Mouse (Mus musculus): ENCODE results near the gene Tram2.

The Tram2 gene

DNA sequence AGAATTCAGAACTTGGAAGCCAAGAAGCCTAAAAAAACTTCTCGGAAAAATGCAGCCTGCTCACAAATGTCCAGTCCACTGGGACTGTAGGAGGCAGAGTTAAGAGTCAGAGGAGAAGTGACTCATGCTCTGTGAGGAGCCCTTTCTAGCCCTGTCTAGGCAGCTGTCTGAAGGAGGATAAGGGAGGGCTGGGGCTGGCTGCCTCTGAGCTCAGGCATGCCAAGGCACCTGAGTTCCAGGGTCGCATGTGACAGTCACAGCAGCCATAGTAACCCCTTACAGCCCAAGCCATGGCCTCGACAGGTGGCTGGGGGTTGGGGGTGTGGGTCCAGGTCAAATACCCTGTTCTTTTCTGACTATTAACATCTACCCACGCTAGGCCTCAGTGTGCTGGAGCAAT, 70.1 kb downstream of the Tram2 start:
- no peak for DNase-seq

GRCm38 (mm10) chr1:21007941-21008701, 70.9 kb downstream of the Tram2 start:
- DNase-seq: no peak

DNA sequence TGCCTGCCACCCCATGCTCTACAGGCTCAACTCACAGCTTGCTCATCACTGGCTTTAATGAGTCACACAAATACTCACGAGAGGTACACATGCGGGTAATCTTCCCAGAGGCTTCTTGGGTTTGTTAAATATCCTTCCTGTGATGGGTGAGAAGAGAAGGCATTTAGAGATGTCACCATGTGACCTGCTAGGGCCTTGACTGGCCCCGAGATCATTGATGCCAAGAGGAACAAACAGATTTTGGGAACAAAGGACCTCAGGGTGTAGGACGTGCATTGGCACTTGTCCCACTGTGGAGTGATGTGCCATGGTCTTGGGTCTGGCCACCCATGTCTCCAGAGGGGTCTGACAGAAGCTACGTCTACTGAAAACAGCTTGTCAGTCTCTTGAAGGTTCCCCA, 72.3 kb downstream of the Tram2 start:
- no peak for DNase-seq

GRCm38 (mm10) chr1:21004596-21004995, 74.4 kb downstream of the Tram2 start:
- no peak for DNase-seq

GRCm38 (mm10) chr1:21002246-21003142, 76.5 kb downstream of the Tram2 start:
- peak; percentile 54 to 58 for DNase-seq

DNA sequence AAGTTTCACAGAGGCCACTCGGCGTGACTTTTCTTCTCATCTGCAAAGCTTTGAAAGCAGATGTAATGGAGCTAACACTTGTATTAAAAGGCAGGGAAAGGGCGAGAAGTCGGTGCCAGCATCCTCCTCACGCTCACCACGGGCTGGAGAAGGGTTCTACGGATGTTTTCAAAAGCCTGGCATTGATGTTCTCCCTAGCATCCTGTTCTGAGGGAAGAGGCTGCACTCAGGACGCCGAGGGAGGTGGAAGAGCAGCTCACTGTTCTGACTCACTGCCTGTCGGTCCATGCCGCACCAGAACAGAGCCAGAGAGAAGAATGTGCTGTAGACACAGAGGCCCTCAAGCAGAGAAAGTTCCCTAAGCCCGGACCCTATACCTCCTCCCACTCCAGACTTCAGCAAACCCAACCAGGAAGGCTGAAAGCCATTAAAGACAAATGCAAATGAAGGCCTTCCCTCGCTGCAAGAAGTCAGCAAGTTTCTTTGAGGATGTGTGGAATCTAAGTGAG, 81.1 kb downstream of the Tram2 start:
- DNase-seq: no peak

- no peak for DNase-seq
These were observed 81.7 kb downstream of the Tram2 start for GRCm38 (mm10) chr1:20997328-20997689.

DNA sequence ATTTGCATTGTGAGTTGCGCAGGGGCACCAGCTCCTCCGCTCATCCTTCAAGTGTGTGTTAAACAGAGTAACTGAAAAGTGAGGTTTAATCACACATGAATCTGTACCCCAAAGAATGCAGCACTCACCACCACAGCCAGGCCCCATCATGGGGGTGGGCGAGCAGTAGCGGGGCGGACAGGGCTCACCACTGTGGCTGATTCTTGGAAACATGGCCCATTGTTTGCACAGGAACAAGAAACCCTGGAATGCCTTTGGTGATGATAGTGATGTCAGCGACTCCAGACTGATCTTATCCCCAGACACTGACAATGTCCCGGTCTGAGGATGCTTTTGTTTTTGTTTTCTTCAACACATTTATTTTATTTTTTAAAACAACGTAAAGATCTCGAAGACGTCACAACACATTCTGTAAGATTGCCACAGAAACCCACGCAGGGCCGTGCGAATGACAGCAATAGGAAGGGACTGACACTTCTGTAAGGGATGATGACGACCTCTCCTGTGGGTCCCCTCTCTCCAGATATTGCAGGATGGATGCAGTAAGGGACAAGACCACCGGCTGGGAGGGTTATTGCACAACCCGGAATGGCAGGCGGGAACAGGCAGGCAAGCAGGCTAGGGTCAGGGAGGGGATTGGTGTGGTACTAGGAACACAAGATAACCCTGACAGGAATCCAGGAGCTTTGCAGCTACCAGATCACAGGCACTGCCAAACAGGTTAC, 82.3 kb downstream of the Tram2 start:
- DNase-seq: no peak

- DNase-seq: peak; percentile 39 to 40
These were observed 83.6 kb downstream of the Tram2 start for GRCm38 (mm10) chr1:20995331-20995986.

DNA sequence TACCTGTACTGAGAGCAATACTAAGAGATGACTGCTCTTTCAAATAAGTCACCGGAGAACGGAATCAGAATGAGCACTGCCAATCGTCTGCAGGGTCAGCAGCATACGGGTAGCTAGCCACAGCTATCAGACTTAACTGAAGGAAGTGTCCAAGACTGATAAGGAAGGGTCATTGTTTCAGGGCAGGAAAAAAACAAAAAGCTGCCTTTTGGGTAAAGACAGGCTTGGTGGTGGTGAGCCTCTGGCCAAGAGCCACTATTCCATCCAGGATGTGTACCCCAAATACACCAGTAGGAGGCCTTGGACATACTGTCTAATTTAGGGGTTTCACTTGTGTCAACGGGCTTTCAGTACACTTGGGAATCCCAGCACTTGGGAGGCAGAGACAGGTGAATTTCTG, 84.7 kb downstream of the Tram2 start:
- DNase-seq: no peak

DNA sequence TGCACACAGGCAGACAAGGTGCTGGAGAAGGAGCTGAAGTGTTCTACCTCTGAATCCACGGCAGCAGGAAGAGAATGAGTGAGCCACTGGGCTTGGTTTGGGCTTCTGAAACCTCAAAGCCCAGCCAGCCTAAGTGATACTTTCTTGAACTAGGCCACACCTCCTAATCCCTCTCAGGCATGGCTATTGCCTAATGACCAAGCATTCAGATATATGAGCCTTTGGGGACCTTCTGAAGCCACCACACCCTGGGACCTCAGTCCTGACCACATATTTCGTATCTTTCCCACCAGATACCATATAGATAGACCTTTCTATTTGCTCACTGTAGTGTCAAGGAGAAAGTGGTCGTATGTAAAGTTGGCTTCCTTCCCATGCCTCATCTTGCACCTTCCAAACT, 85.3 kb downstream of the Tram2 start:
- DNase-seq: no peak

DNA sequence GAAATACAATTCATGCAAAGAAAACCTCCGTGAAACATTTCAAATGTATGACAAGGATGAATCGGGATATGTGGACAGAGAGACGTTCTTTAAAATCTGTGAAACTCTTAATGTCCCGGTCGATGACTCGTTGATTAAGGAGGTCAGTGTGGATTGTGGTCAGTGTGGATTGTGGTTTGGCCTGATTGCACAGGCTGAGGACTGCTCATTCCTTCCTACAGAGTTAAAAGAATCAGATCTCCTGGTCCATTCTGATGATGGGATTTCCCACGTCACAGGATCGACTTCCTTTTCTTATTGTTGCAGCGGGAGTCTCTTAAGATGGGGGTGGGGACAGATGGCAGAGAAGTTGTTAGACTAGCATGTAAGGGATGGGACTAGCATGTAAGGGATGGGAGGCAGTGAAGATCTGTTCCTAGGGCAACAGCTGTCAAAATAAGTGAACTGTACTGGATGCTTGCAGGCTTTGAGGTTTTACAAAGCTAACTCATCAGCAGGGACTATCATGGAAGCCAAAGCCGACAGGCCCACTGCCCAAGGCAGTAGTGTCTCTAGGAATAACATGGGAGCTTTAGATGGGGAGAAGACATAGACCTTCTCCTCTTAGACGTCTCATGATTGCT, 89.5 kb downstream of the Tram2 start:
- DNase-seq: no peak

GRCm38 (mm10) chr1:20986378-20987056, 92.5 kb downstream of the Tram2 start:
- DNase-seq: no peak

DNA sequence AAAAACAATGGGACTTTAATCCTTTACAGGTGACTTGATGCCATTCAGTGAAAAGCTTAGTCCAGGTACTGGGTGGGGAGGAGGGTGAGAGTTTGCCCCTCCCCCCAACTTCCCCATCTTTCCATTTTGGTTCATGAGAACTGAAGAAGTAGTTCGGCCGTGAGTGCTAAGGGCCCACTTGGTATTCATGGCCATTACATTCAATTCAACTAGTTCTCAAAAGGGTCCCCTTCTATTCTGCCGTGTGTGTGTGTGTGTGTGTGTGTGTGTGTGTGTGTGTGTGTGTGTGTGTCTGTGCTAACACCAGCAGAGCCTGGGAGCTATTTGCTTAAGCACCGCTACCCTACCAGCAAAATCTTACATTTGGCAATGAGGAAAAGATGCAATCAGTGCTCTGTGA, 94.4 kb downstream of the Tram2 start:
- DNase-seq: no peak

DNA sequence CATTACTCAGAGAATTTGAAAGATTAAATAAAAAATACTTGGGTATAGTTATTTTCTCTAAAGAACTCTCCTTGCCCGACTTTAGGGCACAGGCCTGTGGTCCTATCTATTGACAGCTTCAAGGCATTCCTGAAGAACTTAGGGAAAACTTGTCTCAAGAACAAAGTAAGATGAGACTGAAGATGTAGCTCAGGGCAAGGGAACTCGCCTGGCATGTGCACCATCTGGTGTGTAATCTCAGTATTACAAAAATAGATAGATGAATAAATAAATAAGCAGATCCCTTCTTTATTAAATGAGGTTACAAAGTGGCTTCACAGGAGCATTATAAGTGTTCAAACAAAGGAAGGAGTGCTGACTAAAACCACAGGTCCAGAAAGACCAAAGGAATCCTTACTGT, 94.9 kb downstream of the Tram2 start:
- DNase-seq: no peak

- DNase-seq: no peak
These were observed 97.3 kb downstream of the Tram2 start for GRCm38 (mm10) chr1:20981764-20982163.

GRCm38 (mm10) chr1:20980553-20980952, 98.5 kb downstream of the Tram2 start:
- DNase-seq: no peak

DNA sequence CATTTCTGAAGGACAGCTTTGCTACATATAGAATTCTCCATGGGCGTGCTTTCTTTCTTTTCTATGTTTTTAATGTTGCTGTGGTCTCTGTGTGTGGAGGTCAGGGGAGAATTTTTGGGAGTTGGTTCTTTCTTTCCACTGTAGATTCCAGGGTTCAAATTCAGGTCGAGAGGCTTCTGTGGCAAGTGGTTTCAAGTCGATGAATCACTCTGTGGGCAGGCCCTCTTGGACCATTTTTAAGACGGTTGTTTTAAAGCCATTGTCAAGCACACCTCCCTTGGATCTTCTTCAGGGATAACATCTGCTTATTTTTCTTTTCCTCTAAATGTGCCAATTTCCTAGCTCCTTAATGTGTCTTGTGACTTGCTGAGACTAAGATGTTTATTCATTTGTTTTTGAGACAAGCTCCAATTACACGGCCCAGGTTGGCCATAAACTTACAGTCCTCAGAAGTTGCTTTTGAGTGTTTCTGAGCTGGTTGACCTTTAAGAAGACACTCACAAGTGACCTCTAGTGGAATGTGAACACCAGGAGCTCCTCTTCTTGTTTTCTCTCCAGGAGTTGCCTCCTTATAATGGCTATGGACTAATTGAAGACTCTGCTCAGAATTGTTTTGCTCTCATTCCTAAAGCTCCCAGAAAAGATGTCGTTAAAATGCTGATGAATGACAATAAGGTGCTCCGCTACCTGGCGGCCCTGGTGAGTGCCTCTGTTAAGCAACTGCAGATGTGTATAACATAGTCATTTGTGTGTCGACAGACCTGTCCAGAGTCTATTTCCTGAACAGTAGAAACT, 104.5 kb downstream of the Tram2 start:
- DNase-seq: no peak

DNA sequence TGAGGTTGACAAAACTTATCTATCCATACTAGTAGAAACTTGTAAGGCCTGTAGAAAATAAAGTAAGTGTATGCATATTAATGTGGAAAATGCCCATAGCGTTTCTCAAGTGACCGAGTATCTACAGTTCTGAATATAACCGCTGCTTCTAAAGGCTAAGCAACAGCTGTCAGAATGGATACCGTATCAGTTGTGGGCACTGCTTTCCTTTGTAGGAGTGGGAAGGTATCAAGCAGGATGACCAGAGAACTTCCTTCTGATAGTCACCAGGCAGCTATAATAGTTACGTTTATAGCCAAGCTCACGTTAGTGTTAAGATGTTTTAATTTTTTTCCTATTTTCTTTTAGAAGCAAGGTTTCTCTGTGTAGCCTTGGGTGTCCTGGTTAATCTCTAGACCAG, 105.6 kb downstream of the Tram2 start:
- DNase-seq: no peak

DNA sequence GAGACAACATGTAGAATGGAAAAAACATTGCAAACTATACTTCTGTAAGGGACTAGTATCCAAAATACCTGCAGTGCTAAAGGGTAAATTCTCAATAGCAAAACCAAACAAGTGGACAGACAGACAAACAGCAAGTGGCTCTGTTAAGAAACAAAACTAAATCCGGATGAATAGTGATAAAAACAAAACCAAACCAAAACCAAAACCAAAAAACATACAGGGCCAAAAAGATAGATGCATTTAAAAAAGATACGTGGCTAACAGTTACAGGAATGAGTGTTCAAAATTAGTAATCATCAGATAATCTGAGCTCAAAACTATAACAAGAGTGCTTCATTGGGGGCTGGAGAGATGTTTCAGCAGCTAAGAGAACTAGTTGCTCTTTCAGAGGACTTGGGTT, 109.4 kb downstream of the Tram2 start:
- no peak for DNase-seq

- DNase-seq: no peak
These were observed 124.2 kb downstream of the Tram2 start for GRCm38 (mm10) chr1:20954876-20955275.

All from cerebellum, adult 18-20 months (tissue).